In the genomic region with DNA sequence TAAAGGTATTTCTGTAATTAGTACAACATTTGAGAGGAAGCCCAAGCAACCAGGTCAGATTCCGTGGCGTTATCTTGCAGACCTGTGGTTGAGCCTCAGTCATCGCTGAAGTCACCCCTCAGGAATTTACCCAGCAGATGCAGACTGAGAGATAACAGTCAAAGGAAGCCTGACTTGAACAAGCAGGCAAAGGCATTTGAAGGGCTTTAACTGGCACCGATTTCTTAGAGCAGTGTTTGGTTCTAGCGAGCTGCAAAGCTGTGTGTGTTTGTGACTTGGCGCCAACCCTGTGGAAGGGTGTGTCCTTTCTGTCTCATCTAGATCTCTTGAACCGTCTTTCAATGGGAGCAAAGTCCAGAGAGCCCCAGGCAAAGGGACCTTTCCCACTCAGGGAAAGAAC, we compare ENCODE assay signal across 1 mouse cellular context.
TF ChIP-seq lines count a peak whose summit lies in the region.

No protein-coding gene starts in this region.

TF ChIP-seq in MEL, 35 proteins besides CTCF, POLR2A, EP300 and RAD21 (continued from another document):
- peak; percentile 82 for TF ChIP-seq MYC (IDR thresholded peaks at IDR 0.05; ENCODE audit: low read depth, low read length)
- no peak for TF ChIP-seq E2F4 (IDR thresholded peaks at IDR 0.05; ENCODE audit: borderline replicate concordance, low read depth, low read length)
- TF ChIP-seq SIN3A (IDR thresholded peaks at IDR 0.05; ENCODE audit: low read length), result no peak
- no peak for TF ChIP-seq UBTF (IDR thresholded peaks at IDR 0.05; ENCODE audit: borderline replicate concordance, insufficient read depth, low read depth, low read length)
- TF ChIP-seq MAX (IDR thresholded peaks at IDR 0.05; ENCODE audit: low read length), result no peak
- TF ChIP-seq JUND (IDR thresholded peaks at IDR 0.05; ENCODE audit: low read depth, low read length), result peak; percentile 74; the same call in 1 of the 2 replicates
- peak; percentile 74; the same call in 1 of the 2 replicates for TF ChIP-seq MAZ (IDR thresholded peaks at IDR 0.05; ENCODE audit: low read depth, low read length)
- peak; percentile 96 for TF ChIP-seq ETS1 (IDR thresholded peaks at IDR 0.05; ENCODE audit: low read depth, low read length)
- no peak for TF ChIP-seq CHD2 (IDR thresholded peaks at IDR 0.05; ENCODE audit: low read length)
- TF ChIP-seq ZC3H11A (IDR thresholded peaks at IDR 0.05; ENCODE audit: low read depth, low read length), result no peak
- TF ChIP-seq NRF1 (IDR thresholded peaks at IDR 0.05; ENCODE audit: insufficient read depth, low read depth, low read length, poor library complexity, severe bottlenecking), result no peak
- no peak for TF ChIP-seq HCFC1 (IDR thresholded peaks at IDR 0.05; ENCODE audit: low read depth, low read length)
